Mouse (Mus musculus) limb, embryonic 15.5 days (tissue): ENCODE results near the gene Olfr1009. TPM values are rescaled to one million over a fixed set of nuclear protein-coding genes. Genes with fewer than 3 reads are reported as not detected.
"Not testable (repeated sequence)": the region's sequence is repeated elsewhere in the genome, so short reads cannot be mapped to it uniquely, and the experiment has no call there.

ENCODE experiments used
- ATAC-seq: fragments of 200-750 bp; cut with Nextera tagmentation; 2 replicates; pipeline ENCODE4 v1.8.0; 2017; ENCODE audit warnings: low read depth, moderate TSS enrichment; ENCODE audit not compliant: insufficient number of reproducible peaks, low FRiP score, low TSS enrichment
- H3K27ac ChIP-seq: fragments of 300-500 bp; sonication (generic); 2 replicates; pipeline ENCODE4 v1.5.1; 2015; ENCODE audit warnings: moderate library complexity, mild to moderate bottlenecking, inconsistent platforms
- H3K27me3 ChIP-seq: fragments of 300-500 bp; sonication (generic); 2 replicates; pipeline ENCODE4 v1.6.1; 2015; ENCODE audit warnings: inconsistent platforms
- H3K36me3 ChIP-seq: fragments of 300-500 bp; sonication (generic); 2 replicates; pipeline ENCODE4 v1.6.1; 2015; ENCODE audit warnings: inconsistent platforms
- H3K4me1 ChIP-seq: fragments of 300-500 bp; sonication (generic); 2 replicates; pipeline ENCODE4 v1.6.1; 2015; ENCODE audit warnings: inconsistent platforms
- H3K4me2 ChIP-seq: fragments of 300-500 bp; sonication (generic); 2 replicates; pipeline ENCODE4 v1.6.1; 2015; ENCODE audit warnings: mild to moderate bottlenecking, inconsistent platforms
- H3K4me3 ChIP-seq: fragments of 300-500 bp; sonication (generic); 2 replicates; pipeline ENCODE4 v1.5.1; 2015; ENCODE audit warnings: mild to moderate bottlenecking, inconsistent platforms
- H3K9ac ChIP-seq: fragments of 300-500 bp; sonication (generic); 2 replicates; pipeline ENCODE4 v1.6.1; 2015; ENCODE audit warnings: inconsistent platforms
- H3K9me3 ChIP-seq: fragments of 300-500 bp; sonication (generic); 2 replicates; pipeline ENCODE4 v1.6.1; 2016; ENCODE audit warnings: inconsistent platforms
- WGBS: fragments of 180-500 bp; shearing (Covaris S2); methylation state at CpG from one replicate; pipeline ENCODE4 v1.1.7; 2015; 5-methylcytosine and 5-hydroxymethylcytosine counted together
- polyA plus RNA-seq: library from polyadenylated mRNA; unstranded; fragments of >200 nt; fragmentation: Nextera tagmentation; extraction: Ambion mirVana; gene quantifications from 2 replicates; pipeline ENCODE4 v1.2.1, GENCODE M21; 2015

Olfr1009 gene
- polyA plus RNA-seq: not detected in 2 replicates

- H3K4me1 ChIP-seq: no peaks in the 10 kb centered on the region
- H3K36me3 ChIP-seq: no peaks in the 10 kb centered on the region
- ATAC-seq: no peak
- 84% methylated on average over 1 of the region's 1 CpGs for WGBS
- no peak within 1 kb of the TSS for H3K4me3 ChIP-seq
- H3K4me2 ChIP-seq: no peak within 1 kb of the TSS
- no peak within 1 kb of the TSS for H3K9ac ChIP-seq
- H3K9me3 ChIP-seq: no peaks in the 10 kb centered on the region
- no peak within 1 kb of the TSS for H3K27ac ChIP-seq
- H3K27me3 ChIP-seq: no peaks in the 10 kb centered on the region
Measured at GRCm38 (mm10) chr2:85715119-85715518, at the start of gene Olfr1009. Olfr1009 (plus strand) TSS chr2:85715419.

- H3K27me3 ChIP-seq: no peaks in the 10 kb centered on the region
- no peaks in the 10 kb centered on the region for H3K36me3 ChIP-seq
- H3K4me2 ChIP-seq: no peak within 1 kb of the TSS
- no peaks in the 10 kb centered on the region for H3K9me3 ChIP-seq
- no peak within 1 kb of the TSS for H3K27ac ChIP-seq
- no peak for ATAC-seq
- H3K4me3 ChIP-seq: no peak within 1 kb of the TSS
- H3K9ac ChIP-seq: no peak within 1 kb of the TSS
- H3K4me1 ChIP-seq: no peaks in the 10 kb centered on the region
Measured at GRCm38 (mm10) chr2:85678667-85679066, 36.6 kb upstream of the Olfr1009 start, which contains the start of gene Olfr1006. Olfr1006 (minus strand) TSS chr2:85678767.

GRCm38 (mm10) chr2:85689131-85689530, 26.1 kb upstream of the Olfr1009 start, which contains the start of gene Olfr1008:
Olfr1008 (plus strand) TSS chr2:85689431.
- Histone ChIP-seq H3K4me2 (no peak within 1 kb of the TSS), H3K9me3 (no peaks in the 10 kb centered on the region), H3K27ac (no peak within 1 kb of the TSS), H3K9ac (no peak within 1 kb of the TSS), H3K4me1 (no peaks in the 10 kb centered on the region), H3K4me3 (no peak within 1 kb of the TSS), H3K27me3 (no peaks in the 10 kb centered on the region), H3K36me3 (no peaks in the 10 kb centered on the region)
- no peak for ATAC-seq

- not testable (repeated sequence) for H3K27ac ChIP-seq, H3K4me2 ChIP-seq, ATAC-seq, H3K27me3 ChIP-seq, H3K9me3 ChIP-seq, H3K4me1 ChIP-seq, H3K36me3 ChIP-seq, H3K9ac ChIP-seq, H3K4me3 ChIP-seq
- 29% methylated on average over 2 of the region's 2 CpGs for WGBS
Measured at GRCm38 (mm10) chr2:85710680-85711079, 4.5 kb upstream of the Olfr1009 start.

GRCm38 (mm10) chr2:85711159-85711558, 4.1 kb upstream of the Olfr1009 start:
- Histone ChIP-seq H3K27ac (no peak overlapping the region), H3K36me3 (no peaks in the 10 kb centered on the region), H3K9me3 (no peaks in the 10 kb centered on the region), H3K4me3 (no peak overlapping the region), H3K27me3 (no peaks in the 10 kb centered on the region), H3K9ac (no peak overlapping the region), H3K4me2 (no peak overlapping the region), H3K4me1 (no peaks in the 10 kb centered on the region)
- WGBS: 17% methylated on average over 1 of the region's 1 CpGs
- ATAC-seq: no peak

- WGBS: 10% methylated on average over 3 of the region's 3 CpGs
- ATAC-seq: no peak
- H3K27ac ChIP-seq: no peak overlapping the region
- no peaks in the 10 kb centered on the region for H3K27me3 ChIP-seq
- no peak overlapping the region for H3K4me3 ChIP-seq
- H3K4me2 ChIP-seq: no peak overlapping the region
- no peak overlapping the region for H3K9ac ChIP-seq
- no peaks in the 10 kb centered on the region for H3K36me3 ChIP-seq
- no peaks in the 10 kb centered on the region for H3K9me3 ChIP-seq
- H3K4me1 ChIP-seq: no peaks in the 10 kb centered on the region
Measured at GRCm38 (mm10) chr2:85725793-85726192, 10.6 kb downstream of the Olfr1009 start.

- no peak overlapping the region for H3K4me3 ChIP-seq
- no peak for ATAC-seq
- H3K4me2 ChIP-seq: no peak overlapping the region
- 79% methylated on average over 4 of the region's 4 CpGs for WGBS
- H3K9ac ChIP-seq: no peak overlapping the region
- H3K27me3 ChIP-seq: no peaks in the 10 kb centered on the region
- no peak overlapping the region for H3K27ac ChIP-seq
- no peaks in the 10 kb centered on the region for H3K9me3 ChIP-seq
- H3K36me3 ChIP-seq: no peaks in the 10 kb centered on the region
- H3K4me1 ChIP-seq: no peaks in the 10 kb centered on the region
Measured at GRCm38 (mm10) chr2:85753822-85754221, 38.6 kb downstream of the Olfr1009 start.

- Histone ChIP-seq H3K4me2 (no peak within 1 kb of the TSS), H3K9ac (no peak within 1 kb of the TSS), H3K27ac (no peak within 1 kb of the TSS), H3K4me1 (no peaks in the 10 kb centered on the region), H3K36me3 (no peaks in the 10 kb centered on the region), H3K9me3 (no peaks in the 10 kb centered on the region), H3K4me3 (no peak within 1 kb of the TSS), H3K27me3 (no peaks in the 10 kb centered on the region)
- WGBS: 57% methylated on average over 1 of the region's 1 CpGs
- ATAC-seq: no peak
Measured at GRCm38 (mm10) chr2:85762666-85763065, 47.4 kb downstream of the Olfr1009 start, which contains the start of gene Olfr1012. Olfr1012 (minus strand) TSS chr2:85762766.

GRCm38 (mm10) chr2:85766798-85767197, 51.6 kb downstream of the Olfr1009 start, which contains the start of gene Olfr1013:
Olfr1013 (plus strand) TSS chr2:85767098.
- ATAC-seq: no peak
- Histone ChIP-seq H3K27me3 (no peaks in the 10 kb centered on the region), H3K9me3 (no peaks in the 10 kb centered on the region), H3K4me2 (no peak within 1 kb of the TSS), H3K9ac (no peak within 1 kb of the TSS), H3K4me3 (no peak within 1 kb of the TSS), H3K36me3 (no peaks in the 10 kb centered on the region), H3K4me1 (no peaks in the 10 kb centered on the region), H3K27ac (no peak within 1 kb of the TSS)

GRCm38 (mm10) chr2:85772413-85772812, 57.2 kb downstream of the Olfr1009 start, which contains the start of gene Olfr1014:
Olfr1014 (plus strand) TSS chr2:85772713.
- H3K27me3 ChIP-seq: no peaks in the 10 kb centered on the region
- H3K4me3 ChIP-seq: no peak within 1 kb of the TSS
- H3K9me3 ChIP-seq: no peaks in the 10 kb centered on the region
- H3K9ac ChIP-seq: no peak within 1 kb of the TSS
- H3K4me2 ChIP-seq: no peak within 1 kb of the TSS
- H3K27ac ChIP-seq: no peak within 1 kb of the TSS
- ATAC-seq: no peak
- H3K36me3 ChIP-seq: no peaks in the 10 kb centered on the region
- no peaks in the 10 kb centered on the region for H3K4me1 ChIP-seq

Other genes with a start within 250 kb of the Olfr1009 start
- gene 4833423E24Rik, start 196.4 kb upstream of the Olfr1009 start, polyA plus RNA-seq: 15.1 and 16.6 TPM in 2 replicates
- not detected in 2 replicates for gene Olfr996, start 136.2 kb upstream of the Olfr1009 start, polyA plus RNA-seq
- not detected in 2 replicates for gene Olfr998, start 126.5 kb upstream of the Olfr1009 start, polyA plus RNA-seq
- not detected in 2 replicates for gene Olfr1000, start 103.5 kb upstream of the Olfr1009 start, polyA plus RNA-seq
- not detected in 2 replicates for gene Olfr1002, start 64.7 kb upstream of the Olfr1009 start, polyA plus RNA-seq
- gene Olfr154, start 51.0 kb upstream of the Olfr1009 start, polyA plus RNA-seq: not detected in 2 replicates
- gene Olfr1006, start 36.7 kb upstream of the Olfr1009 start, polyA plus RNA-seq: not detected in 2 replicates
- not detected in 2 replicates for gene Olfr1008, start 26.0 kb upstream of the Olfr1009 start, polyA plus RNA-seq
- gene Olfr1012, start 47.3 kb downstream of the Olfr1009 start, polyA plus RNA-seq: not detected in 2 replicates
- gene Olfr1013, start 51.7 kb downstream of the Olfr1009 start, polyA plus RNA-seq: not detected in 2 replicates
- gene Olfr1014, start 57.3 kb downstream of the Olfr1009 start, polyA plus RNA-seq: not detected in 2 replicates
- gene Olfr1015, start 66.6 kb downstream of the Olfr1009 start, polyA plus RNA-seq: not detected in 2 replicates
- not detected in 2 replicates for gene Olfr1016, start 87.1 kb downstream of the Olfr1009 start, polyA plus RNA-seq
- gene Olfr1018, start 103.1 kb downstream of the Olfr1009 start, polyA plus RNA-seq: not detected in 2 replicates
- not detected in 2 replicates for gene Olfr1019, start 130.1 kb downstream of the Olfr1009 start, polyA plus RNA-seq
- gene Olfr1020, start 131.6 kb downstream of the Olfr1009 start, polyA plus RNA-seq: not detected in 2 replicates
- gene Olfr1022, start 153.2 kb downstream of the Olfr1009 start, polyA plus RNA-seq: not detected in 2 replicates
- not detected in 2 replicates for gene Olfr1023, start 170.2 kb downstream of the Olfr1009 start, polyA plus RNA-seq
- gene Olfr1024, start 189.6 kb downstream of the Olfr1009 start, polyA plus RNA-seq: not detected in 2 replicates
- not detected in 2 replicates for gene Olfr1025-ps1, start 199.8 kb downstream of the Olfr1009 start, polyA plus RNA-seq
- gene Olfr1026, start 206.1 kb downstream of the Olfr1009 start, polyA plus RNA-seq: not detected in 2 replicates
- not detected in 2 replicates for gene Olfr1028, start 235.0 kb downstream of the Olfr1009 start, polyA plus RNA-seq